Mouse (Mus musculus): ENCODE data around the gene Tmem108. TPM values are rescaled to one million over a fixed set of nuclear protein-coding genes. Genes with fewer than 3 reads are reported as not detected.

Tmem108 gene
- total RNA-seq, 2 experiments from 2014 or later = 0.61 to 0.77 TPM

GRCm38 (mm10) chr9:103584865-103585264 lies 176.8 kb downstream of the Tmem108 start:
- no peak for DNase-seq

GRCm38 (mm10) chr9:103582249-103582961 lies 179.2 kb downstream of the Tmem108 start:
- no peak for DNase-seq

- no peak for DNase-seq
Measured at GRCm38 (mm10) chr9:103580621-103581020, 181.0 kb downstream of the Tmem108 start.

- DNase-seq = no peak
Measured at GRCm38 (mm10) chr9:103580186-103580585, 181.5 kb downstream of the Tmem108 start.

GRCm38 (mm10) chr9:103579411-103580026 lies 182.1 kb downstream of the Tmem108 start:
- no peak for DNase-seq

GRCm38 (mm10) chr9:103577731-103578130 lies 183.9 kb downstream of the Tmem108 start:
- no peak for DNase-seq

- no peak for DNase-seq
Measured at GRCm38 (mm10) chr9:103577181-103577580, 184.5 kb downstream of the Tmem108 start.

GRCm38 (mm10) chr9:103575901-103576300 lies 185.7 kb downstream of the Tmem108 start:
- DNase-seq = no peak

GRCm38 (mm10) chr9:103573994-103574750 lies 187.5 kb downstream of the Tmem108 start:
- no peak for DNase-seq

GRCm38 (mm10) chr9:103570158-103570741 lies 191.4 kb downstream of the Tmem108 start:
- DNase-seq = no peak

- DNase-seq = no peak
Measured at GRCm38 (mm10) chr9:103568983-103569382, 192.7 kb downstream of the Tmem108 start.

- no peak for DNase-seq
Measured at GRCm38 (mm10) chr9:103565186-103565585, 196.5 kb downstream of the Tmem108 start.

- peak; percentile 61 for DNase-seq
Measured at GRCm38 (mm10) chr9:103563864-103564610, 197.6 kb downstream of the Tmem108 start.

- DNase-seq = no peak
Measured at GRCm38 (mm10) chr9:103562063-103562462, 199.6 kb downstream of the Tmem108 start.

- no peak for DNase-seq
Measured at GRCm38 (mm10) chr9:103558741-103559140, 202.9 kb downstream of the Tmem108 start.

- no peak for DNase-seq
Measured at GRCm38 (mm10) chr9:103558240-103558639, 203.4 kb downstream of the Tmem108 start.

- DNase-seq = no peak
Measured at GRCm38 (mm10) chr9:103557085-103557484, 204.6 kb downstream of the Tmem108 start.

GRCm38 (mm10) chr9:103555334-103555733 lies 206.3 kb downstream of the Tmem108 start:
- no peak for DNase-seq

- no peak for DNase-seq
Measured at GRCm38 (mm10) chr9:103550661-103551248, 210.9 kb downstream of the Tmem108 start.

- DNase-seq = no peak
Measured at GRCm38 (mm10) chr9:103549178-103549577, 212.5 kb downstream of the Tmem108 start.

GRCm38 (mm10) chr9:103548606-103549005 lies 213.0 kb downstream of the Tmem108 start:
- DNase-seq = no peak
